Mouse (Mus musculus) limb, embryonic 11.5 days (tissue): ENCODE measurements around the gene Rbmx. TPM values are rescaled to one million over a fixed set of nuclear protein-coding genes. Genes with fewer than 3 reads are reported as not detected.

Source experiments
- ATAC-seq: fragments of 200-750 bp; cut with Nextera tagmentation; 2 replicates; pipeline ENCODE4 v1.8.0; 2017; ENCODE audit warnings: low read depth; ENCODE audit not compliant: insufficient number of reproducible peaks, low FRiP score, low TSS enrichment
- DNase-seq: peaks from one replicate; pipeline ENCODE4 v3.0.0-alpha.2; 2015; ENCODE audit warnings: low spot score
- H3K27ac ChIP-seq: fragments of 300-500 bp; sonication (generic); replicated peaks from 2 replicates; pipeline ENCODE4 v1.5.1; 2014; ENCODE audit warnings: low read depth, mild to moderate bottlenecking, low read length
- H3K27me3 ChIP-seq: fragments of 300-500 bp; sonication (generic); 2 replicates; pipeline ENCODE4 v1.6.1; 2014; ENCODE audit warnings: mild to moderate bottlenecking, low read length, mixed read lengths; ENCODE audit not compliant: control insufficient read depth, insufficient read depth
- H3K36me3 ChIP-seq: fragments of 300-500 bp; sonication (generic); 2 replicates; pipeline ENCODE4 v1.6.1; 2014; ENCODE audit warnings: mild to moderate bottlenecking, low read length, moderate library complexity, mixed read lengths; ENCODE audit not compliant: control insufficient read depth, insufficient read depth
- H3K4me1 ChIP-seq: fragments of 300-500 bp; sonication (generic); 2 replicates; pipeline ENCODE4 v1.6.1; 2014; ENCODE audit warnings: low read length, mixed read lengths; ENCODE audit not compliant: control insufficient read depth, insufficient read depth
- H3K4me2 ChIP-seq: fragments of 300-500 bp; sonication (generic); 2 replicates; pipeline ENCODE4 v1.6.1; 2014; ENCODE audit warnings: low read depth, mild to moderate bottlenecking, moderate library complexity; ENCODE audit not compliant: severe bottlenecking
- H3K4me3 ChIP-seq: fragments of 300-500 bp; sonication (generic); 2 replicates; pipeline ENCODE4 v1.5.1; 2014; ENCODE audit warnings: low read depth, low read length
- H3K9ac ChIP-seq: fragments of 300-500 bp; sonication (generic); 2 replicates; pipeline ENCODE4 v1.6.1; 2014; ENCODE audit warnings: mild to moderate bottlenecking, low read length
- H3K9me3 ChIP-seq: fragments of 300-500 bp; sonication (generic); 2 replicates; pipeline ENCODE4 v1.6.1; 2016; ENCODE audit warnings: low read length; ENCODE audit not compliant: control insufficient read depth
- WGBS: fragments of 180-500 bp; shearing (Covaris S2); extraction: QIAGEN DNeasy Blood & Tissue Kit; methylation state at CpG from one replicate; pipeline ENCODE4 v1.1.7; 2014; 5-methylcytosine and 5-hydroxymethylcytosine counted together
- polyA plus RNA-seq: library from polyadenylated mRNA; unstranded; fragments of >200 nt; fragmentation: Nextera tagmentation; extraction: Ambion mirVana; gene quantifications from 2 replicates; pipeline ENCODE4 v1.2.1, GENCODE M21; 2014

Rbmx gene
- polyA plus RNA-seq = 204 and 209 TPM in 2 replicates

DNA sequence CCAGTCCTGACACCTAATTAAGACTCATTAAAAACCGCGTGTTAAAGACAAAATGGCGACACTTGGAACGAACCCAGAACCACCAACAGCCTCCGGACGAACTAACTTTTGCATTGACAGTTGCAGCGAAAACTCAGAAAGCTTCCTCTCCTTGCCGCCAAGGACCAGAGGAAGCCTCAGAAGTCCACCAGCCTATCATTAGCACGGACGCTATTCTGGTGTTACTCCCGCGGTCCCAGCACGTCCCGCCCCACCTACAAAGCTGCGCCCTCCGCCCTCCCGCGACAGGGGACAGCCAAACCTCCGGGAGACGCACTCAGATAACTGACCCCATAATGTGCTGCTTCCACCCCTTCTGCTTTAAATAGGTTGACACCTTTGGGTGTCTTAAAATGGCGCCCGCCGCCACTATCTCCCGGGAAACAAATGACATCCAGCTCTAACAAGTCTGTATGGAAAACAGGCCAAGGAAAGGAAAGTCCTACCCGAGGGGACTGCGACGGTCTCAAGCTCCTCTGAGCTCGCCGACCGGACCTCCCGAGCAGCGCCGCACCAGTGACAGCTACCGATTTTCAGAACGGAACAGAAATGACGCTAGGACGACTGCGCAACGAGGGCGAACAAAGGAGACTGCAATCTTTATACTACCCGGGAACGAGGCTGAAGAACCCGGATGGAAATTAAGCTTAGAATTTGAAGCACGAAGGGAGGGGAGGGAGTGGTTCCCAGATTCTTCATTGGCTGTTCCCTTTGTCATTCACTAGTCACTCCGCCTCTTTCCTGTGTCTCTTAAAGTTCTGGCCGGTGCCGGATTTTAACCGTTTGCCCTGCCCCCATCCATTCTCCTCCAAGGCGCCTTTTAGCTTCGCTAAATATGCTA is at the start of gene Rbmx:
Gene Rbmx, minus strand, starts transcription at position 670 of the 880 bp plus-strand sequence.
- Histone ChIP-seq H3K27me3 (no peaks in the 10 kb centered on the region), H3K9me3 (no peaks in the 10 kb centered on the region), H3K36me3 (peaks cover 4% of the 10 kb centered on the region; the same call in 1 of the 2 replicates), H3K27ac (peak within 1 kb of the TSS; percentile 72; the same call in 1 of the 2 replicates), H3K4me3 (peak within 1 kb of the TSS; percentile 50), H3K4me1 (no peaks in the 10 kb centered on the region), H3K4me2 (peak within 1 kb of the TSS; percentile 34; the same call in 1 of the 2 replicates), H3K9ac (peak within 1 kb of the TSS; percentile 86)
- 12% methylated on average over 50 of the region's 50 CpGs for WGBS
- DNase-seq = peak; percentile 85
- ATAC-seq = peak; percentile 92

DNA sequence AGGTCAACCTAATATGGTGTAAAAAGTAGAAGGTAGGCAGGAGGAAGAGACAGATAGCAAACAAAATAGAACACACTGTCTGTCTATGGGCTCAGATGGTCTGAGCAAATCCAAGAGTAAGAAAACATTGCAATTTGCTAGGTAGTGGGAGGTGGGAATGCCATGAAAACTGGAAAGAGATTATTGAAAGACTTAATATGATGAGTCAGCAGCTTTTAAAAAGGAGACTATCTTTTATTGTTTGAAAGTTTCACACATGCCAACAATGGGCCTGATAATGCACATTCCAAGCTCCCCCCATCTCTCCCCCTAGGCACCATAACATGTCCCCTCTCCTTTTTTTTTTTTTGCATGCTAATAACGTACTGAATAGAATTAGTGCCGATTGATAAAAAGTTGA is 41.1 kb upstream of the Rbmx start:
- H3K4me1 ChIP-seq = no peaks in the 10 kb centered on the region
- H3K4me2 ChIP-seq = no peak overlapping the region
- no peaks in the 10 kb centered on the region for H3K9me3 ChIP-seq
- no peak overlapping the region for H3K4me3 ChIP-seq
- no peak for ATAC-seq
- DNase-seq = no peak
- H3K36me3 ChIP-seq = no peaks in the 10 kb centered on the region
- no peak overlapping the region for H3K27ac ChIP-seq
- WGBS = 89% methylated on average over 2 of the region's 2 CpGs
- H3K27me3 ChIP-seq = no peaks in the 10 kb centered on the region
- no peak overlapping the region for H3K9ac ChIP-seq

DNA sequence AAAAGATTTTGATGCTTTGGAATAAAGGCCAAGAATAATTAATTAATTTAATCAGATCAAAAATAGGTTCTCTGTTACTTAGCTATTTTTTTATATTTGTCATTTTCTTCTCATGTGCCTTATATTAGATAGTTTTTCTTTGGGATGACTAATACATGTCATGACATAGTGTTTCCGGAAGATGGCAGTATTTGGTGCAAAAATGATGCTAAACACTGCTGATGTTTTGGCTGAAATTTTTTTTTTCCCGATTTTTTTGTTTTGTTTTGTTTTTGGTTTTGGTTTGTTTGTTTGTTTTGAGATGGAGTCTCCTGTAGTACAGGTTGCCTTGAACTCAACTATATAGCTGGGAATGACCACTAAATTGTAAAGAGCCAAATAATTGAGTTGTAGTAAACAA is 38.8 kb upstream of the Rbmx start:
- Histone ChIP-seq H3K4me2 (no peak overlapping the region), H3K27me3 (no peaks in the 10 kb centered on the region), H3K4me1 (no peaks in the 10 kb centered on the region), H3K9me3 (no peaks in the 10 kb centered on the region), H3K4me3 (no peak overlapping the region), H3K36me3 (no peaks in the 10 kb centered on the region), H3K9ac (no peak overlapping the region), H3K27ac (no peak overlapping the region)
- ATAC-seq (no peak), DNase-seq (no peak)
- 13% methylated on average over 2 of the region's 2 CpGs for WGBS

DNA sequence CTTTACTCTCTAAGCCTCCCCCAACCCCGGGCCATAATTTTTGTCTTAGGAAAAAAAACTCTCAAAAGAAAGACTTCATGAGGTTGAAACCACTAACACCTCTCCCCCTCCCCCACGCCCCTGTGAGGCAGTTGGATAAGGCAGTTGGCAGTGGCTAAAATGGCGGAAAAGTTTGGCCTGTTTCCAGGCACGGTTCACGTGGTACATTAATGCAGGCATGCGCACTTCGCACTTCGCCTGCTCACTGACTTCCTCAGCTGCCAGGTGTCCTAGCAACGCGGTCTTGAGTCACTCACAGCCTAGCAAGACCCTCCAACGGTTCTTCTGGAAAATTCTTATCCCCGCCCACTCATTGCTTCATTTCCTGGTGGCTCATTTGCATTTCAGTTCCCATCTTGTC is 15.9 kb upstream of the Rbmx start, which contains the start of gene Gm364:
Gene Gm364, plus strand, starts transcription at position 386 of the 400 bp plus-strand sequence.
- 87% methylated on average over 12 of the region's 12 CpGs for WGBS
- ATAC-seq = no peak

DNA sequence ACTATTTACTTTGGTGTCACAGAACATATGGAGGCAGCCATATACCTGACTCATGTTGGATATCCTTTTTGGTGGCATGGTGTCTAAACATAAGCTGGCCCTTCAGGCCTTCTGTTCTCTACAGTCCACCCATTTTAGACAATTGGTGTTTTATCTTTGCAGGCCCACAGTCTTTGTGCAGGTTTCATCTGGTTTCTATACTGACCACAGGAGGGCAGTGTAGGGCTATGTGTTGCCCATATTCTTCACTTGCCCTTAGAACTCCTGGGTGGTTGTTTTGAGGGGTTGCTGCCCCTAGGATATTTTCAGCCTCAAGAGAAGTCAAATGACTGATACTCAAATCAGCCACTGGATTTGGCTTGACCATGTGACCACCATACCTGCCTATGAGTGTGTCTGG is 10.8 kb upstream of the Rbmx start:
- H3K9me3 ChIP-seq = no peaks in the 10 kb centered on the region
- ATAC-seq = no peak
- no peak overlapping the region for H3K4me3 ChIP-seq
- H3K4me1 ChIP-seq = no peaks in the 10 kb centered on the region
- DNase-seq = no peak
- no peaks in the 10 kb centered on the region for H3K27me3 ChIP-seq
- H3K27ac ChIP-seq = no peak overlapping the region
- H3K9ac ChIP-seq = no peak overlapping the region
- no peaks in the 10 kb centered on the region for H3K36me3 ChIP-seq
- no peak overlapping the region for H3K4me2 ChIP-seq

More for the DNA sequence above, 15.9 kb upstream of the Rbmx start, which contains the start of gene Gm364:
- Histone ChIP-seq H3K4me3 (no peak within 1 kb of the TSS), H3K27me3 (no peaks in the 10 kb centered on the region), H3K4me2 (no peak within 1 kb of the TSS), H3K4me1 (no peaks in the 10 kb centered on the region), H3K36me3 (no peaks in the 10 kb centered on the region), H3K27ac (no peak within 1 kb of the TSS), H3K9ac (no peak within 1 kb of the TSS), H3K9me3 (no peaks in the 10 kb centered on the region)
- no peak for DNase-seq

DNA sequence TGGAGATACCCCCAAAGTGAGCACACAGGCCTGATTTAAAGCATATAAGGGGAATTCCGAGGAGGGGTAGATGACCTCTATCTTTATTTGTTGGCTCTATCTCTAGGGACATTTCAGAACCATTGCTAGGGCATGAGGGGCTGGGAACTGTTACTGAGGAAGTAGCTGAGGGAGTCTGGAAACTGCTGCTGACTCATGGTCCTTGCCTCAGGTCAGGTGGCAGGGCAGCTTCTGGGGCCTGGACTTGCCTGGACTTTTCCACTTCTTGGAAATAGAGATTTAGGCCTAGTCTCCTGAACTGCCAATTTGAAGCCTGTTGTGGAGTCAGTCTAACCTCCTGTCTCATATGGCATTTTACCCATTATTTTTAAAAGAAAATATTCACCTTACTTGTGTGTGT is 8.6 kb upstream of the Rbmx start:
- Histone ChIP-seq H3K36me3 (no peaks in the 10 kb centered on the region), H3K9ac (no peak overlapping the region), H3K4me2 (no peak overlapping the region), H3K27ac (no peak overlapping the region), H3K4me3 (no peak overlapping the region), H3K9me3 (no peaks in the 10 kb centered on the region), H3K27me3 (no peaks in the 10 kb centered on the region), H3K4me1 (no peaks in the 10 kb centered on the region)
- DNase-seq (no peak), ATAC-seq (no peak)
- 75% methylated on average over 1 of the region's 1 CpGs for WGBS

DNA sequence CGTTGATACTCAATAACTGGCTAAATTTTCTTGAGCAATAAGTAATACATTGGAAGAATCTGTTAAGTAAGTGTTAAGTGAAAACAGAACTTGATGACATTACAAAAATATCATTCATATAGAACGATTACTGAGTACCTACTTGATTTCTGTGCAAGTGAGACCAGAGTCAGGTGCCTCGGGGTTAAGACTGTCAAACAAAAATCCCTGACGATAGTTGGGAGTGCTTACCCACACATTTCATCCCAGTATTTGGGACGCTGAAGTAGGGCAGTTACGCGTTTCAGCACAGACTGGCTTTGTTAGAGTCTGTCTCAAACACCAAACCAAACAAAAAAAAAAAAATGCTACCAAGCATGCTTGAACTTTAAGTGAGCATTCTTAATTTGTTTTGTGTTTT is 576 bp upstream of the Rbmx start:
- Histone ChIP-seq H3K36me3 (peaks cover 2% of the 10 kb centered on the region; the same call in 1 of the 2 replicates), H3K9ac (no peak overlapping the region), H3K4me1 (no peaks in the 10 kb centered on the region), H3K27me3 (no peaks in the 10 kb centered on the region), H3K9me3 (no peaks in the 10 kb centered on the region), H3K4me3 (no peak overlapping the region), H3K27ac (no peak overlapping the region), H3K4me2 (0 out of 2 replicates have a peak overlapping the region, but pooled peaks have one; percentile 15)
- ATAC-seq = 0 out of 2 replicates have a peak, but pooled peaks have one; percentile 22
- DNase-seq = no peak
- 37% methylated on average over 7 of the region's 7 CpGs for WGBS

DNA sequence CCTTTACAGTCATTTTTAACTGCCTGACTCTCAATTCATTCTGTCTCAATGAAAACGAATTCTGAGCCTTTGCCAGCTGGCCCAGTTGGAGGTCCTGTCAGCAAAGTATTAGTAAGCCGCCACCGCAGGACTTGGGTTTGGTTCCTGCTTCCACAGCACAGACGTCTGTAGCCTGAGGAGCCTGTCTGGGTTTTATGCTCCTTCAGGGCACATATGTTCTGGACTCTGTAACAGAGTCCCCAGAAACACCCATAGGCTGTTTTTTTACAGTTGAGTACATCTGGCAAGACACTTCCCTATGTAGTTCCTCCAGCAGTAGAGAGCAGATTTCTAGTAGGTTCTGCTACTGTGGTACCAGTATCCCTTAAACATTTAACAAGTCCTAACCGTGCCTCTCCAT is 11.9 kb downstream of the Rbmx start:
- no peak overlapping the region for H3K27ac ChIP-seq
- H3K4me2 ChIP-seq = no peak overlapping the region
- no peak overlapping the region for H3K4me3 ChIP-seq
- H3K27me3 ChIP-seq = no peaks in the 10 kb centered on the region
- H3K4me1 ChIP-seq = no peaks in the 10 kb centered on the region
- H3K9me3 ChIP-seq = no peaks in the 10 kb centered on the region
- H3K9ac ChIP-seq = no peak overlapping the region
- no peaks in the 10 kb centered on the region for H3K36me3 ChIP-seq
- ATAC-seq (no peak), DNase-seq (no peak)
- 74% methylated on average over 5 of the region's 5 CpGs for WGBS
